Mouse (Mus musculus) kidney, embryonic 16.5 days (tissue): Measurements from ENCODE around the gene Traf4. TPM values are rescaled to one million over a fixed set of nuclear protein-coding genes. Genes with fewer than 3 reads are reported as not detected.

Experiments used
- ATAC-seq: fragments of 200-750 bp; cut with Nextera tagmentation; 2 replicates; pipeline ENCODE4 v1.8.0; 2017; ENCODE audit warnings: moderate TSS enrichment; ENCODE audit not compliant: low FRiP score, low TSS enrichment
- H3K27ac ChIP-seq: fragments of 300-500 bp; sonication (generic); 2 replicates; pipeline ENCODE4 v1.5.1; 2014; ENCODE audit warnings: low read length
- H3K27me3 ChIP-seq: fragments of 300-500 bp; sonication (generic); 2 replicates; pipeline ENCODE4 v1.6.1; 2014; ENCODE audit warnings: low read length, control low read depth, mixed read lengths; ENCODE audit not compliant: insufficient read depth
- H3K36me3 ChIP-seq: fragments of 300-500 bp; sonication (generic); 2 replicates; pipeline ENCODE4 v1.6.1; 2014; ENCODE audit warnings: low read length, control low read depth, mixed read lengths; ENCODE audit not compliant: insufficient read depth
- H3K4me1 ChIP-seq: fragments of 300-500 bp; sonication (generic); 2 replicates; pipeline ENCODE4 v1.6.1; 2014; ENCODE audit warnings: low read length, control low read depth, mixed read lengths; ENCODE audit not compliant: insufficient read depth
- H3K4me2 ChIP-seq: fragments of 300-500 bp; sonication (generic); replicated peaks from 2 replicates; pipeline ENCODE4 v1.6.1; 2014; ENCODE audit warnings: low read depth, low read length
- H3K4me3 ChIP-seq: fragments of 300-500 bp; sonication (generic); 2 replicates; pipeline ENCODE4 v1.5.1; 2014; ENCODE audit warnings: mild to moderate bottlenecking, low read length
- H3K9ac ChIP-seq: fragments of 300-500 bp; sonication (generic); replicated peaks from 2 replicates; pipeline ENCODE4 v1.6.1; 2014; ENCODE audit warnings: low read length
- H3K9me3 ChIP-seq: fragments of 300-500 bp; sonication (generic); 2 replicates; pipeline ENCODE4 v1.6.1; 2016; ENCODE audit warnings: low read length, control low read depth
- WGBS: fragments of 180-500 bp; shearing (Covaris S2); extraction: QIAGEN DNeasy Blood & Tissue Kit; methylation state at CpG from one replicate; pipeline ENCODE4 v1.1.7; 2014; 5-methylcytosine and 5-hydroxymethylcytosine counted together
- polyA plus RNA-seq: library from polyadenylated mRNA; unstranded; fragments of >200 nt; fragmentation: Nextera tagmentation; extraction: Ambion mirVana; gene quantifications from 2 replicates; pipeline ENCODE4 v1.2.1, GENCODE M21; 2015

Gene Traf4
- polyA plus RNA-seq, 1 experiment from 2014 or later: 110 TPM

DNA sequence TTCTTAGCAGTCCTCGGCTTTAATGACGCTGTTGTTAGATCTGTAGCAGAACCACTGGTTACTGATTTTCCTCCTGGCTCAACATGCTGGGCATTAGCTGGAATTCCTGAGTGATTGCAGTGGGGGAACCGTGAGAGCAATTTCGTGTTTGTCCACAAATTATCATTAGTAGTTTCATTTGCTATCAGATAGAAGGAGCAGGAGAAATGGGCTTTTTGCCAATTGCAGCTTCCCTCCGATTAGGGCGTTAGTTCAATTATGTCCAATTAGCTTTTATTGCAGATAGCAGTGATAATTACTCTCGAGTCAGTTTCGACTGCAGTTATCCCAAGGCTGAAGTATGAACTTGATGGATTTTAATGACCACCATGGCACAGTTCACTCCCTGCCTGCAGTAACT lies 35.9 kb downstream of the Traf4 start:
- no peaks in the 10 kb centered on the region for H3K9me3 ChIP-seq
- no peaks in the 10 kb centered on the region for H3K27me3 ChIP-seq
- H3K4me3 ChIP-seq: no peak overlapping the region
- peaks cover 17% of the 10 kb centered on the region; the same call in 1 of the 2 replicates for H3K4me1 ChIP-seq
- no peak for ATAC-seq
- no peak overlapping the region for H3K4me2 ChIP-seq
- no peak overlapping the region for H3K9ac ChIP-seq
- no peak overlapping the region for H3K27ac ChIP-seq
- WGBS: 62% methylated on average over 8 of the region's 8 CpGs
- H3K36me3 ChIP-seq: no peaks in the 10 kb centered on the region

- Histone ChIP-seq H3K27me3 (no peaks in the 10 kb centered on the region), H3K36me3 (no peaks in the 10 kb centered on the region), H3K9me3 (no peaks in the 10 kb centered on the region), H3K9ac (no peak overlapping the region), H3K4me1 (peaks cover 17% of the 10 kb centered on the region; the same call in 1 of the 2 replicates), H3K4me3 (no peak overlapping the region), H3K4me2 (no peak overlapping the region), H3K27ac (no peak overlapping the region)
- no peak for ATAC-seq
- 70% methylated on average over 4 of the region's 4 CpGs for WGBS
These were observed 38.6 kb downstream of the Traf4 start for GRCm38 (mm10) chr11:78126739-78127138.

GRCm38 (mm10) chr11:78125691-78126090 lies 39.7 kb downstream of the Traf4 start:
- H3K27me3 ChIP-seq: no peaks in the 10 kb centered on the region
- H3K4me1 ChIP-seq: peaks cover 25% of the 10 kb centered on the region
- H3K4me3 ChIP-seq: no peak overlapping the region
- peak overlapping the region; percentile 29 for H3K27ac ChIP-seq
- WGBS: 30% methylated on average over 6 of the region's 6 CpGs
- no peak overlapping the region for H3K9ac ChIP-seq
- no peaks in the 10 kb centered on the region for H3K9me3 ChIP-seq
- H3K36me3 ChIP-seq: no peaks in the 10 kb centered on the region
- H3K4me2 ChIP-seq: 0 out of 2 replicates have a peak overlapping the region, but pooled peaks have one; percentile 4
- no peak for ATAC-seq

DNA sequence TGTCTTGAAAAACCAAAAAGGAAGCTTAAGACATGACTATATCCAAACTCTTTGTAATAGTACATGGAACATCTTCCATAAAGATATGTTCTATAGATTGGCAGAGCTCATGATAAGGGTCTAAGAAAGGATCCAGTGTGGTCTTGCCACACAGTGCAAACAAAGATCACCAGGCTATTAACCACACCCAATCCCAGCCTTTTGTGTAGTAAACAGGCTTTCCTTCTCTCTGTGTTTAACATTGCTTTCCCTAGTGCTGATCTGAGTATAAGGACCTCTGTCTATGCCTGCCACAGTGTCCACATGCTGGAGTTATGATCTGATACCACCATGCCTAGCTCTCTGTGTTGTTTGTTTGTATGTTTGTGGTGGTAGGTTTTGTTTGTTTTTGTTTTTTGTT lies 41.6 kb downstream of the Traf4 start:
- Histone ChIP-seq H3K4me1 (peaks cover 35% of the 10 kb centered on the region), H3K4me2 (no peak overlapping the region), H3K36me3 (no peaks in the 10 kb centered on the region), H3K27ac (no peak overlapping the region), H3K9ac (no peak overlapping the region), H3K27me3 (no peaks in the 10 kb centered on the region), H3K9me3 (no peaks in the 10 kb centered on the region), H3K4me3 (no peak overlapping the region)
- no peak for ATAC-seq

- no peak overlapping the region for H3K4me2 ChIP-seq
- no peaks in the 10 kb centered on the region for H3K27me3 ChIP-seq
- ATAC-seq: no peak
- H3K36me3 ChIP-seq: no peaks in the 10 kb centered on the region
- H3K9me3 ChIP-seq: no peaks in the 10 kb centered on the region
- peaks cover 35% of the 10 kb centered on the region for H3K4me1 ChIP-seq
- 85% methylated on average over 4 of the region's 4 CpGs for WGBS
- no peak overlapping the region for H3K9ac ChIP-seq
- no peak overlapping the region for H3K4me3 ChIP-seq
- H3K27ac ChIP-seq: no peak overlapping the region
These were observed 42.6 kb downstream of the Traf4 start for GRCm38 (mm10) chr11:78122815-78123214.

DNA sequence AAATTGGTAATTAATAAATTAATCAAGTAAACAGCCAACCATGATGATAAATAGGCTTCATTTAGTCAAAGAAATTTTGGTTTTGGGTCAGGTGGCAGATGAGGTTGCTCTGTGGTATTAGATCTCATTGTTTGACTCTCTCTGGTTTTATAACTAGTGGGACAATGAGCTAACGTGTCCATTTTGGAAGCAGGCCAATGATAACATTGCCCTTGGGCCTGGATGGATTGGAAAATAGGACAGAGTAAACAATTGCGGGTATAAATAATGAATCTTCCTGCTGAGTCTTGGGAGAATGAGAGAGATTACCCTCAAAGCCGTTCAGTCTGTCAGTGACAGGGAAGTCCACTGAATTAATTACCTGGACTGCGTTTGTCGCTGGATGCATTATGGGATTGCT lies 44.2 kb downstream of the Traf4 start:
- H3K4me3 ChIP-seq: no peak overlapping the region
- 31% methylated on average over 5 of the region's 5 CpGs for WGBS
- no peaks in the 10 kb centered on the region for H3K9me3 ChIP-seq
- H3K4me1 ChIP-seq: peaks cover 39% of the 10 kb centered on the region
- H3K27me3 ChIP-seq: no peaks in the 10 kb centered on the region
- H3K4me2 ChIP-seq: no peak overlapping the region
- H3K27ac ChIP-seq: no peak overlapping the region
- H3K9ac ChIP-seq: no peak overlapping the region
- no peak for ATAC-seq
- H3K36me3 ChIP-seq: no peaks in the 10 kb centered on the region

DNA sequence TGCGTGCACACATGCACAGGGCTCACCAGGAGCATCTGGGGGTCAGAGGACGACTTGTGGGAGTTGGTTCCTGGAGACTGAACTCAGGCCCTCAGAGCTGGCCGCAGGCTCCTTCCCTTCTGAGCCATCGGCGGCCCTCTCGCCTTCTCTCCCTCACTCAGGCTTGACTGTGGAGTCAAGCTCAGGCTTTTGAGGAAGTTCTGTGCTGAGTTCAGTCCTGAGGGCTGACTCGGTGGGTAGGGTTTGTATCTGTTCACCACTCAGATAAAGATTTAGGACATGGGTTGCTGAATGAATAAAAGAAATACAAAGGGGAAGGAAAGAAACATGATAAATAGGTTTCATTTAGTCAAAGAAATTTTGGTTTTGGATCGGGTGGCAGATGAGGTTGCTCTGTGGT lies 45.5 kb downstream of the Traf4 start:
- no peak overlapping the region for H3K4me3 ChIP-seq
- H3K27ac ChIP-seq: no peak overlapping the region
- no peaks in the 10 kb centered on the region for H3K27me3 ChIP-seq
- H3K36me3 ChIP-seq: no peaks in the 10 kb centered on the region
- H3K4me2 ChIP-seq: no peak overlapping the region
- no peak overlapping the region for H3K9ac ChIP-seq
- H3K9me3 ChIP-seq: no peaks in the 10 kb centered on the region
- no peak for ATAC-seq
- peaks cover 29% of the 10 kb centered on the region for H3K4me1 ChIP-seq
- 63% methylated on average over 8 of the region's 8 CpGs for WGBS

DNA sequence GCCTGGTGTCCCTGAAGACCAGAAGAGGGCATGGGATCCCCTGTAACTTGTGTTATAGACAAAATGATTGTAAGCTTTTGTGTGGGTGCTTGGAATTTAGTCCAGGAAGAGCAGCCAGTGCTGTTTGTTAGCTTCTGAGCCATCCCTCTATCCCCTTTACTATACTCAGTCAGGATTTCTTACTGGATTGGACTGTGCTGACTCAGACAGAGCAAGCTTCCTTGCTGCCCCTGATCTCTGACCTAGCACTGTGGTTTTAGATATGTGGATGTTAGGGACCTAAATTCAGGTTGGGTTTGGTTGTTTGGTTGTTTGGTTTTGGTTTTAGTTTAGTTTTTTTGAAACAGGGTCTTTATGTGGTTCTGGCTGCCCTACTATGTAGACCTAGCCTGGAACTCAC lies 46.9 kb downstream of the Traf4 start:
- Histone ChIP-seq H3K9ac (no peak overlapping the region), H3K36me3 (no peaks in the 10 kb centered on the region), H3K4me3 (no peak overlapping the region), H3K4me1 (peaks cover 34% of the 10 kb centered on the region), H3K27me3 (no peaks in the 10 kb centered on the region), H3K4me2 (no peak overlapping the region), H3K9me3 (no peaks in the 10 kb centered on the region), H3K27ac (no peak overlapping the region)
- ATAC-seq: no peak

DNA sequence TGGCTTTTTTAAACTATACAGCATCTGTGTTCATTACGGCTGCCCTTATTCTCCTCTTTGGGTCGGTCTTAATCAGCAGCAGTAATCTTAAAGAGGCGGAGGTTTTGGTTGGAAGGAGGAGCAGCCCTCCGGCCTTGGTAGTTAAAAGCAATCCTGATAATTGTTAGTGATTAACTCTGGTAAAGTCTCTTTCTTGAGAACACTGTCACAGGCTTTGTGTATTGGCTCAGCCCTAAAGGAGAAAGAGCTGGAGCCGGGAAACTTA lies 49.3 kb downstream of the Traf4 start:
- WGBS: 5% methylated on average over 5 of the region's 5 CpGs

DNA sequence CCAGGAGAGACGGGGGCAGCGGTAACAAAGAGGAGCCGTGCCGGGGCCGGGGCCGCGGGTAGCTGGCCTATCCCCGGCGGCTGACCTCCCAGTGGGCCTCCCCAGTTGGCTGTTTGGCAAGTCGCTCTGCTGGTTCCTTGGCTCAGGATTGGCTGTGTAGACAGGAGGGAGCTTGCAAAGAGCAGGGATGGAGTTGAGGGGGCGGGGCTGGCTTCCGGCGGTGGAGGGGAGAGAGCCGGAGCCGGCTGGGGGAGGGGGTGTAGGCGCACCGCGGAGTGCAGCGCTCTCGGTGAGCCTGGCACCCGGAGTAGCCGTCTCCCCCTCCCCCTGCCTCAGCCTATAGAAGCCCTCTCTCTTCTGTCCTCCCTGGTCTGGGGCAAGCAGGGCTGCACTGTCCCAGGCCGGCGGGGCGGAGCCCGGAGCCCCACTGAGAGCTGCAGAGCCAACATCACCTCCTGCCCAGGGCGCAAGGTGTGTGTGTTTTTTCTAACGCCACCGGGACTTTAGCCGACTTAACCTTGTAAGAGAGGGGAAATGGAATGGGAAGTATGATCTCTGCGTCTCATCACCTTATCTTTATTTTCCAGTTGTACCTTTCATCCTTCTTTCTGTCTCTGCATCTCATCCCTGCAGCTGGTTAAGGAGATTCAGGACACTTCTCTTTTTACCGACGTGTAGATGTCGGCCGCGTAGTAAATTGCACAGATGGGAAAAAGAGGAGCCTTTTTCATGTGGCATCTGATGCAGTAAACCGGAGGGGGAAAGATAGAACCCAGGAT lies 49.8 kb downstream of the Traf4 start:
- H3K9me3 ChIP-seq: no peaks in the 10 kb centered on the region
- peaks cover 24% of the 10 kb centered on the region for H3K4me1 ChIP-seq
- peak overlapping the region; percentile 70 for H3K4me2 ChIP-seq
- no peaks in the 10 kb centered on the region for H3K27me3 ChIP-seq
- ATAC-seq: peak; percentile 100
- peak overlapping the region; percentile 73 for H3K9ac ChIP-seq
- H3K36me3 ChIP-seq: no peaks in the 10 kb centered on the region
- WGBS: 1% methylated on average over 35 of the region's 37 CpGs
- H3K27ac ChIP-seq: peak overlapping the region; percentile 69
- H3K4me3 ChIP-seq: peak overlapping the region; percentile 57

More for the DNA sequence above, 49.3 kb downstream of the Traf4 start:
- no peaks in the 10 kb centered on the region for H3K27me3 ChIP-seq
- H3K4me1 ChIP-seq: peaks cover 29% of the 10 kb centered on the region
- H3K9ac ChIP-seq: peak overlapping the region; percentile 73
- H3K4me2 ChIP-seq: peak overlapping the region; percentile 70
- peak overlapping the region; percentile 57 for H3K4me3 ChIP-seq
- peak overlapping the region; percentile 65 for H3K27ac ChIP-seq
- H3K36me3 ChIP-seq: no peaks in the 10 kb centered on the region
- H3K9me3 ChIP-seq: no peaks in the 10 kb centered on the region
- no peak for ATAC-seq
